Comparison of ENCODE assay signal across 32 mouse cellular contexts in genomic region chr11:107957566-107958350, GRCm38 (mm10). TPM values are rescaled to one million over a fixed set of nuclear protein-coding genes. Genes with fewer than 3 reads are reported as not detected.
DNase-seq lines count a peak whose midpoint lies in the region; ATAC-seq lines count a peak whose summit lies in the region.
"Had no signal": no experiment of that assay in that cellular context is flagged by ENCODE, and none has a peak within 500 bp of the region (broad histone marks: within the 10 kb centered on the region; RNA-seq: fewer than 3 reads in every experiment).

No protein-coding gene starts in this region.

- H3K4me2 ChIP-seq in forebrain, embryonic 11.5 days (ENCODE audit: low read depth, low read length, severe bottlenecking) = no peak overlapping the region
- no peak overlapping the region for H3K4me2 ChIP-seq in midbrain, embryonic 13.5 days (replicated peaks)
- H3K4me2 ChIP-seq in midbrain, embryonic 11.5 days = no peak overlapping the region
- H3K4me2 ChIP-seq in hindbrain, embryonic 16.5 days (ENCODE audit: low read length) = no peak overlapping the region
- H3K4me2 ChIP-seq in neural tube, embryonic 15.5 days = no peak overlapping the region
- H3K4me2 ChIP-seq: heart, embryonic 11.5 days; limb, embryonic 15.5 days; liver, embryonic 13.5 days had no signal

- H3K27me3 ChIP-seq in forebrain, embryonic 11.5 days (ENCODE audit: control insufficient read depth, insufficient read depth, low read length) = no peaks in the 10 kb centered on the region
- H3K27me3 ChIP-seq in forebrain, embryonic 10.5 days (ENCODE audit: poor library complexity, severe bottlenecking) = no peaks in the 10 kb centered on the region
- no peaks in the 10 kb centered on the region for H3K27me3 ChIP-seq in midbrain, embryonic 13.5 days
- H3K27me3 ChIP-seq in midbrain, embryonic 11.5 days (ENCODE audit: control insufficient read depth, insufficient read depth, low read length) = no peaks in the 10 kb centered on the region
- no peaks in the 10 kb centered on the region for H3K27me3 ChIP-seq in hindbrain, embryonic 16.5 days (replicated peaks; ENCODE audit: control insufficient read depth, insufficient read depth, low read length)
- H3K27me3 ChIP-seq in neural tube, embryonic 15.5 days (replicated peaks) = no peaks in the 10 kb centered on the region
- H3K27me3 ChIP-seq: CH12.LX; limb, embryonic 15.5 days; liver, embryonic 13.5 days; megakaryocyte, embryonic 14.5 days had no signal

- H3K9me3 ChIP-seq in forebrain, embryonic 11.5 days (ENCODE audit: control insufficient read depth, low read length) = no peaks in the 10 kb centered on the region
- H3K9me3 ChIP-seq in forebrain, embryonic 10.5 days = peaks cover 7% of the 10 kb centered on the region; the same call in 1 of the 2 replicates
- no peaks in the 10 kb centered on the region for H3K9me3 ChIP-seq in midbrain, embryonic 13.5 days
- H3K9me3 ChIP-seq in midbrain, embryonic 11.5 days (ENCODE audit: control insufficient read depth, low read length) = no peaks in the 10 kb centered on the region
- H3K9me3 ChIP-seq in hindbrain, embryonic 16.5 days (ENCODE audit: control insufficient read depth, low read length) = no peaks in the 10 kb centered on the region
- no peaks in the 10 kb centered on the region for H3K9me3 ChIP-seq in neural tube, embryonic 15.5 days (replicated peaks)
- H3K9me3 ChIP-seq: limb, embryonic 10.5 days; limb, embryonic 15.5 days; liver, embryonic 13.5 days had no signal

- H3K9ac ChIP-seq in forebrain, embryonic 11.5 days (ENCODE audit: low read length) = no peak overlapping the region
- H3K9ac ChIP-seq in midbrain, embryonic 13.5 days (replicated peaks) = no peak overlapping the region
- no peak overlapping the region for H3K9ac ChIP-seq in midbrain, embryonic 11.5 days (ENCODE audit: low read length)
- H3K9ac ChIP-seq in hindbrain, embryonic 16.5 days (ENCODE audit: low read depth, low read length) = no peak overlapping the region
- no peak overlapping the region for H3K9ac ChIP-seq in neural tube, embryonic 15.5 days (replicated peaks)
- H3K9ac ChIP-seq: limb, embryonic 15.5 days; liver, embryonic 13.5 days had no signal

- 82% methylated on average over 13 of the region's 13 CpGs for whole genome bisulfite sequencing in forebrain, embryonic 11.5 days
- WGBS in forebrain, embryonic 10.5 days = 90% methylated on average over 13 of the region's 13 CpGs
- WGBS in midbrain, embryonic 13.5 days = 80% methylated on average over 13 of the region's 13 CpGs
- 88% methylated on average over 13 of the region's 13 CpGs for WGBS in midbrain, embryonic 11.5 days
- WGBS in hindbrain, embryonic 16.5 days = 63% methylated on average over 13 of the region's 13 CpGs
- WGBS in neural tube, embryonic 15.5 days = 37% methylated on average over 13 of the region's 13 CpGs

- no peak overlapping the region for H3K4me3 ChIP-seq in forebrain, embryonic 11.5 days (ENCODE audit: low read depth, low read length)
- H3K4me3 ChIP-seq in forebrain, embryonic 10.5 days = no peak overlapping the region
- no peak overlapping the region for H3K4me3 ChIP-seq in midbrain, embryonic 13.5 days (replicated peaks)
- H3K4me3 ChIP-seq in midbrain, embryonic 11.5 days (ENCODE audit: low read depth, low read length) = no peak overlapping the region
- H3K4me3 ChIP-seq in hindbrain, embryonic 16.5 days (ENCODE audit: low read length) = no peak overlapping the region
- H3K4me3 ChIP-seq in neural tube, embryonic 15.5 days (replicated peaks) = no peak overlapping the region
- H3K4me3 ChIP-seq: limb, embryonic 10.5 days; limb, embryonic 15.5 days; liver, embryonic 13.5 days; megakaryocyte, embryonic 14.5 days; myocyte had no signal

- ATAC-seq in forebrain, embryonic 11.5 days (replicated peaks; ENCODE audit: low FRiP score) = no peak
- ATAC-seq in midbrain, embryonic 13.5 days = no peak
- no peak for ATAC-seq in midbrain, embryonic 11.5 days (ENCODE audit: low FRiP score)
- peak; percentile 57; the same call in 1 of the 2 replicates for ATAC-seq in hindbrain, embryonic 16.5 days
- peak; percentile 85 for ATAC-seq in neural tube, embryonic 15.5 days (ENCODE audit: low FRiP score)
- ATAC-seq: lung, postnatal 0 days had no signal

- DNase-seq in forebrain, embryonic 11.5 days (ENCODE audit: low spot score) = peak; percentile 32
- no peak for DNase-seq in forebrain, embryonic 10.5 days (ENCODE audit: extremely low spot score, low spot score)
- DNase-seq in midbrain, embryonic 11.5 days (ENCODE audit: low spot score, missing footprints) = no peak
- DNase-seq in left cerebral cortex, adult 18-20 months (ENCODE audit: low spot score in 2 of 2) = no peak
- no peak for DNase-seq in gastrocnemius, adult 8-10 months (ENCODE audit: low spot score in 2 of 2)
- DNase-seq: adrenal gland, adult 8-10 months; cerebellum, adult 9-10 months; cerebellum, postnatal 36 days; gastrocnemius, postnatal 25 days; heart, adult 18-20 months; heart, postnatal 36 days; kidney, adult 2 months; kidney, postnatal 4 days; liver, embryonic 13.5 days; lung, adult 18-20 months; right cerebral cortex, postnatal 4 days; thymus, adult 18-20 months; thymus, postnatal 25 days had no signal

- H3K4me1 ChIP-seq in forebrain, embryonic 11.5 days (replicated peaks; ENCODE audit: control insufficient read depth, insufficient read depth, low read length) = no peaks in the 10 kb centered on the region
- H3K4me1 ChIP-seq in forebrain, embryonic 10.5 days = peaks cover 4% of the 10 kb centered on the region; the same call in 1 of the 2 replicates
- H3K4me1 ChIP-seq in midbrain, embryonic 13.5 days (replicated peaks) = no peaks in the 10 kb centered on the region
- H3K4me1 ChIP-seq in midbrain, embryonic 11.5 days (ENCODE audit: control insufficient read depth, insufficient read depth, low read length) = no peaks in the 10 kb centered on the region
- H3K4me1 ChIP-seq in hindbrain, embryonic 16.5 days (ENCODE audit: control insufficient read depth, insufficient read depth, low read depth, low read length) = peaks cover 3% of the 10 kb centered on the region; the same call in 1 of the 2 replicates
- peaks cover 26% of the 10 kb centered on the region for H3K4me1 ChIP-seq in neural tube, embryonic 15.5 days
- H3K4me1 ChIP-seq: limb, embryonic 10.5 days; limb, embryonic 15.5 days; liver, embryonic 13.5 days; megakaryocyte, embryonic 14.5 days had no signal

- no peak overlapping the region; the same call in 1 of the 2 replicates for H3K27ac ChIP-seq in forebrain, embryonic 11.5 days (ENCODE audit: low read depth, low read length)
- H3K27ac ChIP-seq in forebrain, embryonic 10.5 days = no peak overlapping the region
- H3K27ac ChIP-seq in midbrain, embryonic 13.5 days = peak overlapping the region; percentile 36; the same call in 1 of the 2 replicates
- H3K27ac ChIP-seq in midbrain, embryonic 11.5 days (ENCODE audit: low read depth, low read length) = no peak overlapping the region
- no peak overlapping the region; the same call in 1 of the 2 replicates for H3K27ac ChIP-seq in hindbrain, embryonic 16.5 days (ENCODE audit: low read depth, low read length)
- peak overlapping the region; percentile 71 for H3K27ac ChIP-seq in neural tube, embryonic 15.5 days (replicated peaks)
- H3K27ac ChIP-seq: limb, embryonic 10.5 days; limb, embryonic 15.5 days; liver, embryonic 13.5 days; stomach, postnatal 0 days had no signal

- H3K36me3 ChIP-seq in forebrain, embryonic 11.5 days (ENCODE audit: control insufficient read depth, insufficient read depth, low read length) = no peaks in the 10 kb centered on the region
- no peaks in the 10 kb centered on the region for H3K36me3 ChIP-seq in forebrain, embryonic 10.5 days (replicated peaks)
- peaks cover 7% of the 10 kb centered on the region; the same call in 1 of the 2 replicates for H3K36me3 ChIP-seq in midbrain, embryonic 13.5 days
- no peaks in the 10 kb centered on the region for H3K36me3 ChIP-seq in midbrain, embryonic 11.5 days (ENCODE audit: control insufficient read depth, insufficient read depth, low read length)
- peaks cover 8% of the 10 kb centered on the region; the same call in 1 of the 2 replicates for H3K36me3 ChIP-seq in hindbrain, embryonic 16.5 days (ENCODE audit: control insufficient read depth, insufficient read depth, low read length)
- peaks cover 5% of the 10 kb centered on the region for H3K36me3 ChIP-seq in neural tube, embryonic 15.5 days
- H3K36me3 ChIP-seq: G1E; limb, embryonic 10.5 days had no signal

RNA-seq across cellular contexts. Expression of gene Cacng5, which starts 42.9 kb away (rescaled TPM):
- 0.69 and 1.1 TPM in 2 replicates for polyA plus RNA-seq in forebrain, embryonic 11.5 days (2014; fragmentation: Nextera tagmentation; extraction: Ambion mirVana)
- polyA plus RNA-seq in forebrain, embryonic 10.5 days (2016; fragmentation: Nextera tagmentation; extraction: Ambion mirVana) = 0.33 and 0.65 TPM in 2 replicates
- polyA plus RNA-seq in midbrain, embryonic 13.5 days (2015; fragmentation: Nextera tagmentation; extraction: Ambion mirVana) = 3.8 and 4.1 TPM in 2 replicates
- 1.0 and 1.3 TPM in 2 replicates for polyA plus RNA-seq in midbrain, embryonic 11.5 days (2014; fragmentation: Nextera tagmentation; extraction: Ambion mirVana)
- 13.3 and 14.3 TPM in 2 replicates for polyA plus RNA-seq in hindbrain, embryonic 16.5 days (2015; fragmentation: Nextera tagmentation; extraction: Ambion mirVana)
- 10.8 and 12.6 TPM in 2 replicates for polyA plus RNA-seq in neural tube, embryonic 15.5 days (2015; fragmentation: Nextera tagmentation; extraction: Ambion mirVana)
- 10 to 100 TPM; 14.3 to 14.7 TPM for total RNA-seq in left cerebral cortex, adult 18-20 months (2021)
- not detected for total RNA-seq in gastrocnemius, adult 8-10 months (2022)
- total RNA-seq: CH12.LX; G1E; heart, adult 18-20 months had no signal
- polyA plus RNA-seq: C2C12; G1E; heart, embryonic 11.5 days; lung, postnatal 0 days; myocyte; spleen, adult 2 months had no signal

Comparison
In these comparisons a context has a peak if more than half of its experiments do, and no peak if none do; other contexts are left out.
1. H3K27ac ChIP-seq: peak in midbrain, embryonic 13.5 days (single experiment) and neural tube, embryonic 15.5 days (single experiment); none in forebrain, embryonic 11.5 days (single experiment), forebrain, embryonic 10.5 days (single experiment), midbrain, embryonic 11.5 days (single experiment) and hindbrain, embryonic 16.5 days (single experiment).
2. ATAC-seq: peak in hindbrain, embryonic 16.5 days (single experiment) and neural tube, embryonic 15.5 days (single experiment); none in forebrain, embryonic 11.5 days (single experiment), midbrain, embryonic 13.5 days (single experiment) and midbrain, embryonic 11.5 days (single experiment).